Mouse (Mus musculus): ENCODE results near the gene Swap70.
A peak's percentile ranks its signal among the peaks of the same experiment; 100 is the strongest.

The Swap70 gene

GRCm38 (mm10) chr7:110272434-110272833 is 50.9 kb downstream of the Swap70 start:
- no peak for DNase-seq (ENCODE audit: low spot score)

DNA sequence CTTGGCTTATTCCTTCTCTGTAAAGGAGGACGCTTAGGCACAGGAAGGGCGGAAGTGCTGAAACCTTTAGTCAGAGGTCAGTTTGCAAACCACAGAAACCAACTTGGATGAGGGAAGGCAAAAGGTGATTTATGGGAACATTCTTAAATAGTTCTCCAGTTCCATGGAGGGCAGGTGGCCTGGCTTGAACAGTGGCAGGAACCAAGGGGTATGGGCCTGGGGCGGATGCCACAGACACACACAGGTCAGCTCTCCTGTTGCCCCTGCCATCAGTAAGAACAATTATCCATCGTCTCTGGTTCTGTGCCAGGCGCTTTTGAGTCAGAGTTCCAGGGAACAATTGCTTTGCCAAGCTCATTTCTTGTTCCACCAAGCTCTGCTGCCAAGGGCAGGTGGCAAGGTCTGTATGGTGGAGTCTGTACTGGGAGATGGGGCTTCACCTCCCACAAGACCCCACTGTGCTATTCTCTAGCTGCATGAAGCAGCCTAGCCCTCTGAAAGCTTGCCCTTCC is 56.3 kb downstream of the Swap70 start:
- DNase-seq (ENCODE audit: low spot score): no peak

- no peak for DNase-seq (ENCODE audit: low spot score)
Observed at GRCm38 (mm10) chr7:110279183-110279582, 57.7 kb downstream of the Swap70 start.

DNA sequence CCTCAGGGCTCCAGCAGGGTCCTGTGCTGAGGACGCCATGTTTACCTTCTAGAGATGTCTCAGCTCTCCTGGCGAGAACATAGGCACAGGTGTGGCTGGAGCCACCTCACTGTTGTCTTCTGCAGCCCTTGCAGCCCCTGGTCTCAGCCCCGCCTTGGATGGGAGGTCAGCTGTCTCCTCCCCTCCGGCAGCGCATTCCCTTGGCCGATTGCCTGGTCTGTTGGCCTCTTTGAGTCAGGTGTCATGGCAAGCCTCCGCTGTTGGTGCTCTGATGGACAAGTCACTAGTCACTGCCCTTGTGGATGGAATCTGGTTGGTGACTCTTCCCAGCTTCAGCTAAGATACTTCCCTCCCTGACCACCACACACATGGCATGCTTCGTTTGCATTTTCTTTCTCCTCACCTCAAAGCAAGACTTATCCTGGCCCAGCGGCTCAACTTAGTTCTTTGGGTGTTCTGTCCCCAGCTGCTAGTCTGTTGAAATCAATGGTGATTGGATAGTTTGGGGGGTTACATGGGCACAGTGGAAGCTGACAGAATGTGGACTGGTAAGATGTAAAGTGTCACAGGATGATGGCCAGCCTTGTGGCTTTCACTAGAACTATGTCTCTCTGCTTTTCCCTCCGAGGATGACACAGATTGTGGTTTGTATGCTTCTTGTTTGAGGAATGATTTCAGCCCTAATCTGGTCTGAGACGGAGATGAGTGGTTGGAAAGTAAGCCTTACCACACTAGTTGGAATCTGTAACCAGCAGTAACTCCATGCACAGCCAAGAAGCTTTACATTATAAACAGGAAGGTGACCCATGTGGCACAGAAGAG is 60.1 kb downstream of the Swap70 start:
- DNase-seq (ENCODE audit: low spot score): no peak

- no peak for DNase-seq (ENCODE audit: low spot score)
Observed at GRCm38 (mm10) chr7:110282797-110283196, 61.3 kb downstream of the Swap70 start.

GRCm38 (mm10) chr7:110283484-110284275 is 62.2 kb downstream of the Swap70 start:
- DNase-seq (ENCODE audit: low spot score): no peak

- no peak for DNase-seq (ENCODE audit: low spot score)
Observed at GRCm38 (mm10) chr7:110285076-110285848, 63.8 kb downstream of the Swap70 start.

DNA sequence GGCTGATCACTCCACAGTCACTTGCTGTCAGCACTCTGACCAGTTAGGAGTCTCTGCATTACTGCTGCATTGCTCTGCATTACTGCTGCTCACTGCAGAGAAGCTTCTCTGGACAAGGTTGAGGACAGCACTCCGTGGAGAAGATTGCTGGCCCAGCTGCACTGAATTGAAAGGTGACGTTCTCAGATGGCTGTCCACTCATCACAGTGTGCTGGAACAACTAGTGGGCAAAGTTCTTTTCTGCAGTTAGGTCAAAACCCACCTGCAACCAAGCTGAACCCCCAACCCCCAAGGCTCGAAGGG is 64.3 kb downstream of the Swap70 start:
- no peak for DNase-seq (ENCODE audit: low spot score)

GRCm38 (mm10) chr7:110286198-110286732 is 64.8 kb downstream of the Swap70 start:
- DNase-seq (ENCODE audit: low spot score): no peak

GRCm38 (mm10) chr7:110286838-110287475 is 65.4 kb downstream of the Swap70 start:
- peak; percentile 83 for DNase-seq (ENCODE audit: low spot score)

DNA sequence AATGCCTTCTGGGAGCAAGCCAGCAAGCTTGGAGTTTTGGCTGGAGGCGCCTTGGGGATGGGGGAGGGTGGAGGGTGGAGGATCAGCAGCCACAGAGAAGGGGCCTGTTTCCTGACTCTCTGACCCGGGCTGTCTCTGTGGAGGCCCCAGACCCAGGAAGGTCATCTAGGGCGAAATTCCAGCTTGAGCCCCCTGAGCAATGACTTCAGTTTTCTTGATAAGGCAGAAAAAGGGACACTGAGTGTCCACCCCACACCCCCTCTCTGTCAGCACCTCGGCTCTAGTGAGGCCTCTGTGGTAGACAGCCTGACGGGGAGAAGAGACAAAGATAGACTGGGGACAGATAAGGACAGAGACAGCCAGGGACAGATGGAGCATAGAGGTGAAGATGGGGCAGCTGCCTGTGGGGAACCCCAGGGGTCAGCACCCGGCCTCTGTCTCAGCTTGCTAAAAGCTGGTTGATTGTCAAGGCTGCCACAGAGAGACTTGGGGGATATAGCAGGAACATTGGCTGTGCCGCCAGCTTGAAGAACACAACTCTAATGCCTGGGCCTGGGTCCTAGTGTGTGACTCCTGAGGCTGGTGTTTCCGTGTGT is 66.1 kb downstream of the Swap70 start:
- no peak for DNase-seq (ENCODE audit: low spot score)

GRCm38 (mm10) chr7:110288191-110288604 is 66.7 kb downstream of the Swap70 start:
- DNase-seq (ENCODE audit: low spot score): no peak

GRCm38 (mm10) chr7:110288731-110289191 is 67.2 kb downstream of the Swap70 start:
- no peak for DNase-seq (ENCODE audit: low spot score)

DNA sequence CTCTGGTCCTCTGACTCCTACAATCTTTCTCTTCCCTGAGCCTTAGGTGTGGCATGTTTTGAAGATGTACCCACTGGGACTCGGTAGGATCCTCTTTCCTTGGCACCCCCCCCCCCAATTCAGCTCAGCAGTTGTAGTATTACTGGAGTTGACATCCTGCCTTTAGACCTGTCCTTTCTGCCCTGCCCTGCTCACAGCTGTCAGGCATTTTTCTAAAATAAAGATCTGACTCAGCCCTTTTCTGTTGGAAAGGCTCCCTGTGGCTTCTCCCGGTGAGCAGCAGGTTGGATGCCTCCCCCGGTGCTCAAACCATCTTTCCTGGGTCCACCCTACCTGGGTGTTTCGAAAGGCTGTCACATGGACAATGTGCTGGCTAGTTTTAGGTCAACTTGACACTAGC is 68.1 kb downstream of the Swap70 start:
- no peak for DNase-seq (ENCODE audit: low spot score)

- peak; percentile 84 for DNase-seq (ENCODE audit: low spot score)
Observed at GRCm38 (mm10) chr7:110296889-110297603, 75.5 kb downstream of the Swap70 start.

DNA sequence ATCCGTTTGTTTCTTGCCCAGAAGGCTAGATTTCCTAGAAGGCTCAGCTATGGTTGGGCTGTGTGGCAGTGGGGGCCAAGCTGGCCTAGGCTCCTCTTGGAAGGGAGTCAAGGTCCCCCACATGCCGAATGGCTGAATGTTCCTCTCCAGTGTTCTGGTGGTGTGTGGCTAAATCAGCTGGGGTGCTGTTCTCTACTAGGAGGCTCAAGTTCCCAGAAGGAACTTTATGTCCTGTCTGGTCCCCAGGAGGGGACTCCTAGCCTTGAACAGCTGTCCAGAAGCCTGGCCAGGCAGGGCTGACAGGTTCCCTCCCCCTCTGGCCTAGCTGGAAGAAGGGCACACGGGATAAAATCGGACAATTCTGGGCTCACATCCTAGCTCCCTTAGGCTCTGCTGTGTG is 76.1 kb downstream of the Swap70 start:
- peak; percentile 25 for DNase-seq (ENCODE audit: low spot score)

- DNase-seq (ENCODE audit: low spot score): no peak
Observed at GRCm38 (mm10) chr7:110298090-110298489, 76.6 kb downstream of the Swap70 start.

- no peak for DNase-seq (ENCODE audit: low spot score)
Observed at GRCm38 (mm10) chr7:110298739-110299410, 77.4 kb downstream of the Swap70 start.

- DNase-seq (ENCODE audit: low spot score): no peak
Observed at GRCm38 (mm10) chr7:110302886-110303285, 81.4 kb downstream of the Swap70 start.

DNA sequence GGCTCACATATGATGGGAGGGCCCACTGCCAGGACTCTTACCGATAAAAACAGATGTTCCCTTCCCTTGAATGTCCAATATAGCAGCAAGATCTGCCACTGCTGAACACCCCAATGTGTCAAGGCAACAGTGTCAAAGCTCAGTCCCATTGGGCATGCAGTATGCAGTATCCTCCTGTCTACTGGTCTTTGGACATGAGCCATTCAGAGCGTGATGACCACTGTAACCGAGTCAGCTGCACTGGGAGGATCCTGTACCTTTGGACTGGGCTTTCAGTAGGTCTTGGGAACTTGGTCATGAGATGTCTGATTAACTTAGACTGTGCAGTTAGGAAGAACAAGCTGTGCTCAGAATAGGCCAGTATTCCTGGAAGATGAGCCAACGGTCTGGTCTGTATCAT is 84.0 kb downstream of the Swap70 start:
- no peak for DNase-seq (ENCODE audit: low spot score)

Data from embryo, embryonic 10.5 days (tissue).